Mouse (Mus musculus) forebrain, postnatal 0 days (tissue): ENCODE measurements around the gene Fubp3. TPM values are rescaled to one million over a fixed set of nuclear protein-coding genes. Genes with fewer than 3 reads are reported as not detected.

Experiments used
- ATAC-seq: fragments of 200-750 bp; cut with Nextera tagmentation; 2 replicates; pipeline ENCODE4 v1.8.0; 2017; ENCODE audit warnings: mild to moderate bottlenecking, moderate library complexity
- DNase-seq: peaks from one replicate; pipeline ENCODE4 v3.0.0-alpha.2; 2015
- H3K27ac ChIP-seq: fragments of 300-500 bp; sonication (generic); 2 replicates; pipeline ENCODE4 v1.5.1; 2014; ENCODE audit warnings: low read depth, mild to moderate bottlenecking, antibody characterized with exemption, low read length, moderate library complexity, mixed read lengths
- H3K27me3 ChIP-seq: fragments of 300-500 bp; sonication (generic); 2 replicates; pipeline ENCODE4 v1.6.1; 2014; ENCODE audit warnings: mild to moderate bottlenecking, low read length, mixed read lengths; ENCODE audit not compliant: insufficient read depth
- H3K36me3 ChIP-seq: fragments of 300-500 bp; sonication (generic); 2 replicates; pipeline ENCODE4 v1.6.1; 2014; ENCODE audit warnings: mild to moderate bottlenecking, moderate library complexity; ENCODE audit not compliant: insufficient read depth
- H3K4me1 ChIP-seq: fragments of 300-500 bp; sonication (generic); 2 replicates; pipeline ENCODE4 v1.6.1; 2014; ENCODE audit warnings: antibody characterized with exemption; ENCODE audit not compliant: insufficient read depth
- H3K4me2 ChIP-seq: fragments of 300-500 bp; sonication (generic); 2 replicates; pipeline ENCODE4 v1.6.1; 2014; ENCODE audit warnings: low read depth, mild to moderate bottlenecking, moderate library complexity
- H3K4me3 ChIP-seq: fragments of 300-500 bp; sonication (generic); 2 replicates; pipeline ENCODE4 v1.5.1; 2014; ENCODE audit warnings: low read depth, low read length, mixed read lengths
- H3K9ac ChIP-seq: fragments of 300-500 bp; sonication (generic); 2 replicates; pipeline ENCODE4 v1.6.1; 2014; ENCODE audit warnings: mild to moderate bottlenecking
- H3K9me3 ChIP-seq: fragments of 300-500 bp; sonication (generic); 2 replicates; pipeline ENCODE4 v1.6.1; 2016; ENCODE audit warnings: low read length
- CTCF ChIP-seq: sonication (generic); IDR thresholded peaks from 2 replicates; pipeline ENCODE4 v1.5.1; 2016; ENCODE audit warnings: antibody characterized with exemption, control low read depth, low read depth
- WGBS: fragments of 180-500 bp; shearing (Covaris S2); extraction: QIAGEN DNeasy Blood & Tissue Kit; methylation state at CpG from one replicate; pipeline ENCODE4 v1.1.7; 2014; 5-methylcytosine and 5-hydroxymethylcytosine counted together
- polyA plus RNA-seq: library from polyadenylated mRNA; unstranded; fragments of >200 nt; fragmentation: Nextera tagmentation; extraction: Ambion mirVana; gene quantifications from 2 replicates; pipeline ENCODE4 v1.2.1, GENCODE M21; 2015
- total RNA-seq: library from RNA; depleted of rRNA; stranded (reverse); fragments of >200 nt; gene quantifications from 2 replicates; pipeline ENCODE4 v1.2.3, GENCODE M21; 2014

The Fubp3 gene
- total and polyA plus RNA-seq, 2 experiments from 2014 or later = 31.5 to 38.7 TPM

DNA sequence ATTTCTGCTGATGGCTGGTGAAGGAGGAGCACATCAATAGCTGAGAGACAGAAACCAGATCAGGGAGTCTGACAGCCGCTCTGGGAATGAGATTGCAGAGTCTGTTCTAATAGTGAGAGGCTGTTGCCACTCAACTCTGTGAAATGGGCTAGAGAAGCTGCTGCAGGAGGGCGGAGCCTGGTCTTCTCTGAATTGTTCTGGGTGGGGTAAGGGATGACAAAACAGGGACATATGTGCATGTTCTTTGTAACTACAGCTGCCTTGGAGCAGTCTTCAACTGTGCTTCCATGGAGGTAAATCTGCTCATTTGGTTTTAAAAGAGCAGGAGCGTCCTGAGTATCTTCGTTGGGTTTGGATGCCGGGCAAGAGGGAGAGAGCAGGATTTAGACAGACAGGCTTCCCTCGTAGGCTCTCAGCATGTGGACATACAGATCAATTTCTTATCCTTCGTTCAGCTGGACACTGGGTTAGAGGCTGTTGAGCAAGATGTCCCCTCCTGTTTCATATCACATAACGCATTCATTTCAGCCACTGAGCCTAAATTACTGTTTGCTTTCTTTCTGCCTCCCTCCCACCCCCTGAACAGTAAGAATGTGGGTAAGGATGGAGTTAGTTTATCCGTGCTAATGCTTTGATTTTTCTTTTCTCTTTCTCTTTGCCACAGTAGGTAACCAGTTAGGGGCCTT is 19.5 kb downstream of the Fubp3 start:
- Histone ChIP-seq H3K27me3 (no peaks in the 10 kb centered on the region), H3K9me3 (no peaks in the 10 kb centered on the region), H3K9ac (no peak overlapping the region), H3K4me1 (no peaks in the 10 kb centered on the region), H3K36me3 (peaks cover 38% of the 10 kb centered on the region), H3K4me2 (no peak overlapping the region), H3K4me3 (no peak overlapping the region), H3K27ac (no peak overlapping the region)
- 79% methylated on average over 9 of the region's 9 CpGs for WGBS
- ATAC-seq (no peak), DNase-seq (no peak)
- TF ChIP-seq CTCF = no peak

DNA sequence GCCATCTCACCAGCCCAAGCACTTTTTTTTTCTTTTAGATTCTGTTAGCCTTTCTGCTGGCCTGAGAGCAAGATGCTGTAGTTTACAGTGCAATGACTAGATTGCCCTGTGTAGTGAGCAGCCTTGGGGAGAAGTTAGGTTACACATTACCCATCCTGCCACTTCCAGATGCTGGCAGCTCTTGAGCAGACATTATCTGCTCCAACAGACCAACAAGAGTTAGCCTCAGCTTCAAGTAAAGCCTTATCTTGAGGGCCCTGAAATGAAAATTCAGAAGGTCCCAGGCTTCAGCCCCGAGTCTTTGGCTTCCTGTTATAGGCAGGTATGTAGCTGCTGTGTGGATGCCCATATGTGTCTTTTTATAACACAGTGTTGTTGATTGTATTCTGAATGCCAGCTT is 35.1 kb downstream of the Fubp3 start:
- Histone ChIP-seq H3K4me1 (no peaks in the 10 kb centered on the region), H3K36me3 (peaks cover 75% of the 10 kb centered on the region), H3K9ac (no peak overlapping the region), H3K9me3 (no peaks in the 10 kb centered on the region), H3K27me3 (no peaks in the 10 kb centered on the region), H3K4me3 (no peak overlapping the region), H3K4me2 (no peak overlapping the region), H3K27ac (no peak overlapping the region)
- ATAC-seq (no peak), DNase-seq (no peak)
- WGBS = 94% methylated on average over 1 of the region's 1 CpGs
- TF ChIP-seq CTCF = no peak

DNA sequence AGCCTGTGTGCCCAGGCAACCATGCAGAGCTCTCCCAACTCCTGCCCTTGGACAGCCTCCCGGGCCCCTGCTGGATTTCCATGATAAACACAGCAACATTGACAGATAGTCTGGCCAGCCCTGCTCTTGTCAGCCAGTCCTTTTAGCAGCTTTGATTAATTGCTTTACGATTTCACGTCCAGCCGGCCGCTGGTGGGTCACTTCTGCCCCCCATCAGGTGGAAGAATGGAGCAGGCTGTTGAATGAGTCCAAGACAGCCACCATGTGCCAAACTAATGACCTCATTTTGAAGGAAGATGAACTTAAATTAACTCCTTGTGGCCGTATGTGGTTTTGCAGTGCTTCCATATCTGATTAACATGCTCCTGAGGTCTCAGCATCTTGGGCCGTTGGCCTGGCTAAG is 37.4 kb downstream of the Fubp3 start:
- no peaks in the 10 kb centered on the region for H3K9me3 ChIP-seq
- H3K4me1 ChIP-seq = no peaks in the 10 kb centered on the region
- no peak overlapping the region for H3K4me3 ChIP-seq
- ATAC-seq = peak; percentile 66
- no peak; the same call in 1 of the 2 replicates for TF ChIP-seq CTCF
- H3K4me2 ChIP-seq = no peak overlapping the region
- H3K27me3 ChIP-seq = no peaks in the 10 kb centered on the region
- H3K27ac ChIP-seq = no peak overlapping the region
- H3K9ac ChIP-seq = no peak overlapping the region
- DNase-seq = peak; percentile 31
- WGBS = 29% methylated on average over 7 of the region's 7 CpGs
- peaks cover 79% of the 10 kb centered on the region for H3K36me3 ChIP-seq

DNA sequence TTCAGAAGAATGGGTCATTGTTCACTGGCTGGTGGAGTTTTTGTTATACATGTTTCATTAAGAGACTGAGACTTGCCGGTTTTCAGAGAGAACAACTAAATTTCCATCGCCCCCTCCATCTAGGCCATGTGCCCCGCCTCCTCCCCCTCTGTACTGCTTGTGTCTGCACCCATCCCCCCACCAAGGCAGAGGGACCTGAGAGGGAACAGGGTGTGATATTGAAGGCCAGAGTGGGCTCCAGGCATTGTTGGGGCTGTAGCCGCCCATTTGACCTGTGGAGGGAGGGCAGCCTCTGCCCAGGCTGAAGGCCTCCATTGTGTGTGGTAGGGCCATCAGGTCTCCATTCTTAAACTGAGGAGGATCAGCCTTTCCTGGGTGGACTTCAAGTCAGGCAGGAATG is 38.5 kb downstream of the Fubp3 start:
- TF ChIP-seq CTCF = no peak
- no peak overlapping the region for H3K4me2 ChIP-seq
- H3K27ac ChIP-seq = no peak overlapping the region
- no peaks in the 10 kb centered on the region for H3K4me1 ChIP-seq
- H3K4me3 ChIP-seq = no peak overlapping the region
- ATAC-seq = no peak
- no peaks in the 10 kb centered on the region for H3K27me3 ChIP-seq
- no peak for DNase-seq
- 52% methylated on average over 4 of the region's 4 CpGs for WGBS
- H3K9ac ChIP-seq = no peak overlapping the region
- peaks cover 80% of the 10 kb centered on the region for H3K36me3 ChIP-seq
- H3K9me3 ChIP-seq = no peaks in the 10 kb centered on the region

DNA sequence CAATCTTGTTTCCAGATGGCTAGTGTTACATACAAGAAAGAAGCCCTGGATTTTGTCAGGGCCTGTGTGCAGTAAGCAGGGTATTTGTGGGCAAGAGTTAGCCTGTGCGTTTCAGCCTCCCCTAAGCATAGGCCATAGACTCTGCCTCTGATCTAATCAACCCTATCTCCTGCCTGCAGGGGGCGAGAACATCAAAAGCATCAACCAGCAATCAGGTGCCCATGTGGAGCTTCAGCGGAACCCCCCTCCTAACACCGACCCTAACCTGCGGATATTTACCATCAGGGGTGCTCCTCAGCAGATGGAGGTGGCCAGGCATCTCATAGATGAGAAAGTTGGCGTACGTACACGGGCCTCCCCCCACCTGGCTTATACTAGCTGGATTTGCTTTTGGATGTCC is 38.9 kb downstream of the Fubp3 start:
- H3K36me3 ChIP-seq = peaks cover 77% of the 10 kb centered on the region
- no peak overlapping the region for H3K4me3 ChIP-seq
- H3K4me2 ChIP-seq = no peak overlapping the region
- ATAC-seq (no peak; the same call in 1 of the 2 replicates), DNase-seq (no peak)
- H3K27me3 ChIP-seq = no peaks in the 10 kb centered on the region
- 80% methylated on average over 8 of the region's 8 CpGs for WGBS
- no peaks in the 10 kb centered on the region for H3K4me1 ChIP-seq
- peak; percentile 52 for TF ChIP-seq CTCF
- no peaks in the 10 kb centered on the region for H3K9me3 ChIP-seq
- H3K27ac ChIP-seq = no peak overlapping the region
- no peak overlapping the region for H3K9ac ChIP-seq

DNA sequence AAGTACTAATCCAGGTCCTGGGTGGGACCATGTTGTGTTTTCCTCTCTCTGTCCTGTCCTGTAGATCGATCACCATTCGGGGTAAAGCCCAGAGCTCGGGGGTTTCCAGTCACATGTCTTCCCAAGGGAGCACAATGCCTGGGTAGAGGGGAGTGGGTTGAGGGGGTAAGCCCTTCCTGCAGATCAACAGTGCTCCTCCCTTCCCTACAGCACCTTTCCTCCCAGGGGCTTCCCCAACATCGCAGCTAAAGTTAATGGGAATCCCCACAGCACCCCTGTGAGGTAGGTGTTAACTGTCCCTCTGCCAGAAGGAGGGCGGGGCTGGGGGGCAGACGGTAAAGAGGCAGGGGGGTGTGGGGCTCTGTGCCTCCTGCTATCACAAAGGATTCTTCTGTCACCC is 40.2 kb downstream of the Fubp3 start:
- DNase-seq (no peak), ATAC-seq (no peak)
- H3K9ac ChIP-seq = no peak overlapping the region
- no peaks in the 10 kb centered on the region for H3K4me1 ChIP-seq
- H3K4me2 ChIP-seq = no peak overlapping the region
- no peak for TF ChIP-seq CTCF
- WGBS = 87% methylated on average over 6 of the region's 6 CpGs
- H3K36me3 ChIP-seq = peaks cover 71% of the 10 kb centered on the region
- no peaks in the 10 kb centered on the region for H3K9me3 ChIP-seq
- H3K27me3 ChIP-seq = no peaks in the 10 kb centered on the region
- H3K27ac ChIP-seq = no peak overlapping the region
- H3K4me3 ChIP-seq = no peak overlapping the region

DNA sequence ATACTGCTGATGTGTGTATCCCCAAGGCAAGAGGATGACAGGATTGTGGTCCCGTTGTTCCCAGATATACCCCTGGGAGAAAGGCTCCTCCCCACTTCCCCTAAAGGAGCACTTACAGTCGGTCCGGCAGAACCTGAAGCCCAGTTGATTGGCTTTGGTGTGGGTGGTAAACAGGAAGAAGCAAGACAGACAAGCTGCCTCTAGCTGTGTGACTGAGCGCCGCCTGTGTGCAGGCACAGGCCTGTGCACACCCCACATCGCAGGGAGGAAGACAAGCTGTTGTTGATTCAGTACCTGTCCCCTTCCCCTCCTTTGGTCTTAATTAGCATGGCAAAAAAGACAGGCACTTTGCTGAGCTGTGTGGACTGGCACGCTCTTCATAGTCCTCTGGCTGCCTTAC is 41.3 kb downstream of the Fubp3 start:
- TF ChIP-seq CTCF = no peak
- DNase-seq (no peak), ATAC-seq (no peak)
- H3K36me3 ChIP-seq = peaks cover 61% of the 10 kb centered on the region
- H3K4me2 ChIP-seq = no peak overlapping the region
- no peaks in the 10 kb centered on the region for H3K27me3 ChIP-seq
- 87% methylated on average over 7 of the region's 7 CpGs for WGBS
- H3K27ac ChIP-seq = no peak overlapping the region
- H3K4me1 ChIP-seq = no peaks in the 10 kb centered on the region
- no peak overlapping the region for H3K9ac ChIP-seq
- H3K4me3 ChIP-seq = no peak overlapping the region
- H3K9me3 ChIP-seq = no peaks in the 10 kb centered on the region
